Mouse (Mus musculus): ENCODE results near the gene Trp73.

Trp73 gene

GRCm38 (mm10) chr4:154042577-154042976 lies 97.4 kb downstream of the Trp73 start, which contains the start of gene Ccdc27:
Gene Ccdc27 (minus strand): TSS chr4:154042677.
- no peak for DNase-seq (ENCODE audit: low spot score in 2 of 2)

GRCm38 (mm10) chr4:154037123-154037522 lies 102.9 kb downstream of the Trp73 start:
- no peak for DNase-seq (ENCODE audit: low spot score in 2 of 2)

GRCm38 (mm10) chr4:154028646-154029045 lies 111.4 kb downstream of the Trp73 start:
- no peak for DNase-seq (ENCODE audit: low spot score in 2 of 2)

- no peak for DNase-seq (ENCODE audit: low spot score in 2 of 2)
Observed at GRCm38 (mm10) chr4:154028066-154028465, 111.9 kb downstream of the Trp73 start.

GRCm38 (mm10) chr4:154026441-154026761 lies 113.6 kb downstream of the Trp73 start:
- DNase-seq (ENCODE audit: low spot score in 2 of 2): no peak

- DNase-seq (ENCODE audit: low spot score in 2 of 2): peak; percentile 74
Observed at GRCm38 (mm10) chr4:154025641-154026440, 114.2 kb downstream of the Trp73 start, which contains the start of gene Smim1. Gene Smim1 (minus strand): TSS chr4:154026230.

GRCm38 (mm10) chr4:154024729-154025521 lies 115.1 kb downstream of the Trp73 start:
- DNase-seq (ENCODE audit: low spot score in 2 of 2): peak in 1 of 2 experiments; percentile 50

GRCm38 (mm10) chr4:154023754-154024601 lies 116.0 kb downstream of the Trp73 start:
- peak in 1 of 2 experiments; percentile 36 for DNase-seq (ENCODE audit: low spot score in 2 of 2)

- no peak for DNase-seq (ENCODE audit: low spot score in 2 of 2)
Observed at GRCm38 (mm10) chr4:154022844-154023243, 117.2 kb downstream of the Trp73 start.

GRCm38 (mm10) chr4:154022407-154022806 lies 117.6 kb downstream of the Trp73 start:
- DNase-seq (ENCODE audit: low spot score in 2 of 2): peak; percentile 61

- DNase-seq (ENCODE audit: low spot score in 2 of 2): peak in 1 of 2 experiments; percentile 55
Observed at GRCm38 (mm10) chr4:154021432-154021831, 118.6 kb downstream of the Trp73 start.

- peak in 1 of 2 experiments; percentile 42 for DNase-seq (ENCODE audit: low spot score in 2 of 2)
Observed at GRCm38 (mm10) chr4:154019571-154019970, 120.4 kb downstream of the Trp73 start.

GRCm38 (mm10) chr4:154015476-154015875 lies 124.5 kb downstream of the Trp73 start:
- DNase-seq (ENCODE audit: low spot score in 2 of 2): peak in 1 of 2 experiments; percentile 40

GRCm38 (mm10) chr4:154012132-154012882 lies 127.7 kb downstream of the Trp73 start:
- DNase-seq (ENCODE audit: low spot score in 2 of 2): peak in 1 of 2 experiments; percentile 46

- peak; percentile 91 for DNase-seq (ENCODE audit: low spot score in 2 of 2)
Observed at GRCm38 (mm10) chr4:154011646-154012089, 128.3 kb downstream of the Trp73 start, which contains the start of gene Lrrc47. Gene Lrrc47 (plus strand): TSS chr4:154011731.

- no peak for DNase-seq (ENCODE audit: low spot score in 2 of 2)
Observed at GRCm38 (mm10) chr4:154010907-154011645, 128.9 kb downstream of the Trp73 start.

GRCm38 (mm10) chr4:154007759-154008158 lies 132.2 kb downstream of the Trp73 start:
- no peak for DNase-seq (ENCODE audit: low spot score in 2 of 2)

GRCm38 (mm10) chr4:154006264-154006663 lies 133.7 kb downstream of the Trp73 start:
- no peak for DNase-seq (ENCODE audit: low spot score in 2 of 2)

All from right cerebral cortex, postnatal 10 days (tissue).